Mouse (Mus musculus) erythroblast, embryonic 14.5 days (primary cell): ENCODE data around the gene Shisa9.

ENCODE experiments used
- GATA1 ChIP-seq: IDR thresholded peaks from 2 replicates; pipeline ENCODE4 v1.6.1; 2012; ENCODE audit warnings: low read length, inconsistent platforms, mixed read lengths
- TAL1 ChIP-seq: IDR thresholded peaks from 3 replicates; pipeline ENCODE4 v1.6.1; 2012; ENCODE audit warnings: low read length, inconsistent platforms, mixed read lengths

DNA sequence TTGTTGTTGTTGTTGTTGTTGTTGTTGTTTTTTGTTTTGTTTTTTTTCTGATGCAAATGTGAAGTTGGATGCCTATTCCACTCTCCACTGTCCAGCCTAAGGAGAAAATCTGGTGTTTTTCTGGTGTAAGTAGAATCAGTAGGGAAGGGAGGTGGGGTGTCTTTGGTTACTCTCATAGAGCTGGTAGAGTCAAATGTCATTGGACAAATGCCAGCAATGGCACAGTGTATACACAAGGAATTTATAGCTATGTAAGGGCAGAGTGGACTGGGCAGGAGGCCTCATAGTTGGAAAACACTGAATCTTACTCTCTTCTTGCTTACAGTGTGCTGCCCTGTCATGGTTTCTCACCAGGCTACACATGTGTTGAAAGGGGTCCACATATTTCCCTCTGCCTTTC is 325.9 kb downstream of the Shisa9 start:
- TF ChIP-seq GATA1 (no peak), TAL1 (no peak)
